Mouse (Mus musculus): ENCODE results near the gene Lefty2.

DNA sequence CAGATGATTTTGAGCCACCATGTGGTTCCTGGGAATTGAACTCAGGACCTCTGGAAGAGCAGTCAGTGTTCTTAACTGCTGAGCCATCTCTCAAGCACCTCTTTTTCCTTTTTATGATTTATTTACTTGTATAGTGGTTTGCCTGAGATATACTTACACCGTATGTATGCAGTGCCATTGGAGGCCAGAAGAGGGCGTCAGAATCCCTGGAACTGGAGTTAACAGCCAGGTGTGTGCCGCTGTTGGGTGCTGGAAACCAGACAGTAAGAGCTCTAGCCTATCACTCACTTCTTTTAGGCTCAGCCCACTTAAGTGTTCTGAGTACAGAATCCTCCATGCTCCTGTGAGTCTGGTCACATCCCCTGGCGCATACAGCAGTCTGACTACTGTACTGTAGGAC, 15.4 kb upstream of the Lefty2 start:
- TF ChIP-seq POLR2A (IDR thresholded peaks at IDR 0.05; ENCODE audit: low read depth, low read length) = no peak
- TF ChIP-seq CTCF (IDR thresholded peaks at IDR 0.05; ENCODE audit: borderline replicate concordance, insufficient read depth, low read length) = no peak
